Mouse (Mus musculus) megakaryocyte-erythroid progenitor cell, adult 5-6 weeks (primary cell): Measurements from ENCODE around the gene Taar8c. TPM values are rescaled to one million over a fixed set of nuclear protein-coding genes. Genes with fewer than 3 reads are reported as not detected.
"Not testable (repeated sequence)": the region's sequence is repeated elsewhere in the genome, so short reads cannot be mapped to it uniquely, and the experiment has no call there.

ENCODE experiments used
- ATAC-seq: replicated peaks from 2 replicates; pipeline ENCODE4 v1.8.0; 2016; ENCODE audit warnings: mild to moderate bottlenecking, inconsistent platforms; ENCODE audit not compliant: severe bottlenecking, poor library complexity, low FRiP score, low TSS enrichment
- total RNA-seq, 2 experiments: library from RNA; stranded (forward) in 1 of 2; stranded (reverse) in 1 of 2; fragments of 200-1000, 215-1000 nt in 1 of 2; fragments of >200 nt in 1 of 2; fragmentation: Nextera tagmentation in 1 of 2; gene quantifications; 2 replicates each; pipeline ENCODE4 v1.2.3; 2014 to 2017

Gene Taar8c
- not detected in 2 replicates for total RNA-seq (2014; fragmentation: Nextera tagmentation)
- total RNA-seq (2017) = not detected in 2 replicates

GRCm38 (mm10) chr10:24101812-24102211 is at the start of gene Taar8c:
Taar8c (minus strand) TSS chr10:24101912.
- ATAC-seq = not testable (repeated sequence)

- no peak for ATAC-seq
These were observed 48.4 kb upstream of the Taar8c start for GRCm38 (mm10) chr10:24150086-24150485.

- ATAC-seq = peak; percentile 97
These were observed 47.5 kb upstream of the Taar8c start, which contains the start of gene Stx7 for GRCm38 (mm10) chr10:24149135-24149781. Stx7 (plus strand) TSS chr10:24149302.

DNA sequence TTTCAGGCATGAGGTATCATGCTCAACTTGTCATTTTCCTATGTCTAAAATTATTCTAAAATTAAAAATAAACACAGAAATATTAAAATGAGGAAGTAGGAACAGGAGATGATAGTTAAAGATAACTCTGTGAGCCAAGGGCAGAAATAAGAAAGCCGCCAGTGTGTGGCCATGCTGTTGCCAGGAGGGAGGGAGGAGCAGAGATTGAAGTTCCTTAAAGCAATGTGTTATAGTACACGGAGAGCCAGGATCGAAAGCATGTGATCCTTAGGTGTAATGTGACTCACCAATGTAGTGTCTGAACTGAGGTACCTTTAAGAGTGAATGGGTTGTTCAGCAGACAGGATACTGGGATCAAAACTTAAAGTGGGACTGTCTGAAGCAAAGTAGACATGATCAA is 41.0 kb upstream of the Taar8c start:
- ATAC-seq = no peak

DNA sequence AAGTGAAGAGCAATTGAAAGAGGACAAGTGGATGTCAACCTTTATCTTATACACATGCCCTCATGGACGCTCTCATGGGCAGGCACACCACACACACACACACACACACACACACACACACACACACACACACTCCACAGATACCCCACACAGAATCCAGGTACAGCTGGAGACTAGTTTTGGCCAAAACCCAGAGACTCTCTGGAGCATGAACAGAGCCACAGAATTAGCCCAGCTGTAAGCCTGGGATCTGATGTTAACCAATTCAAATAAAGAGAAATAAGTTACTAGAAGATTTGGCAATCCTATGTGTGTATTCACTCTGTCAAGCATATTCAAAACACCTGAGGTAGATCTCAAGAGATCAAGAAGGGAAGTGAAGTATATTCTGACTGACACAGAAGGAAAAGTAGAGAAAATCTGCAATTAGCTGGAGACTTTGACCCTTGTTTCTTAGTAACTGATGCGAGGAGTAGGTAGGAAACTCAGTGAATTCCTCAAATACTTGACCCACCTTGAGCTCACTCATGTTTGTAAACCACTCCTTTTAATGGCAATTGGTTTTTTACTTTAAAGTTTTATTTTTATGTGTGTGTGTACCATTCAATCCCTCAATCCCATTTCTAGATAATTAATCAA is 37.0 kb upstream of the Taar8c start:
- ATAC-seq = no peak

GRCm38 (mm10) chr10:24134071-24134645 is 32.4 kb upstream of the Taar8c start:
- peak; percentile 85 for ATAC-seq

DNA sequence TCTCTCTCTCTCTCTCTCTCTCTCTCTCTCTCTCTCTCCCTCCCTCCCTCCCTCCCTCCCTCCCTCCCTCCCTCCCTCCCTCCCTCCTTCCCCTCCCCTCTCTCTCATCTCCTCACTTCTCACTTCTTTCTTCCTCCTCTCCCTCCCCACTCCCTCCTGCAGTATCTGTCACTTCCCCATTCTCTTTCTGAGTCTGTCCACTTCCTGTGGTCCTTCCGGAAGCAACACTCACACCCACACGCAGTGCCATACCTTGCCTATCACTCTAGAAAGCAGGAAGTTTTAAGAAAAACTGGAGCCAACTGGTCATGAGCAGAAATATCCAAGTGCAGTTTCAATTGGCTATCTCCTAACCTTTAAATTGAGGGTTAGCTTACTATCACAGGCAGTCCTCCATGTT is 31.4 kb upstream of the Taar8c start:
- ATAC-seq = no peak

- ATAC-seq = no peak
These were observed 30.6 kb upstream of the Taar8c start for GRCm38 (mm10) chr10:24132273-24132672.

DNA sequence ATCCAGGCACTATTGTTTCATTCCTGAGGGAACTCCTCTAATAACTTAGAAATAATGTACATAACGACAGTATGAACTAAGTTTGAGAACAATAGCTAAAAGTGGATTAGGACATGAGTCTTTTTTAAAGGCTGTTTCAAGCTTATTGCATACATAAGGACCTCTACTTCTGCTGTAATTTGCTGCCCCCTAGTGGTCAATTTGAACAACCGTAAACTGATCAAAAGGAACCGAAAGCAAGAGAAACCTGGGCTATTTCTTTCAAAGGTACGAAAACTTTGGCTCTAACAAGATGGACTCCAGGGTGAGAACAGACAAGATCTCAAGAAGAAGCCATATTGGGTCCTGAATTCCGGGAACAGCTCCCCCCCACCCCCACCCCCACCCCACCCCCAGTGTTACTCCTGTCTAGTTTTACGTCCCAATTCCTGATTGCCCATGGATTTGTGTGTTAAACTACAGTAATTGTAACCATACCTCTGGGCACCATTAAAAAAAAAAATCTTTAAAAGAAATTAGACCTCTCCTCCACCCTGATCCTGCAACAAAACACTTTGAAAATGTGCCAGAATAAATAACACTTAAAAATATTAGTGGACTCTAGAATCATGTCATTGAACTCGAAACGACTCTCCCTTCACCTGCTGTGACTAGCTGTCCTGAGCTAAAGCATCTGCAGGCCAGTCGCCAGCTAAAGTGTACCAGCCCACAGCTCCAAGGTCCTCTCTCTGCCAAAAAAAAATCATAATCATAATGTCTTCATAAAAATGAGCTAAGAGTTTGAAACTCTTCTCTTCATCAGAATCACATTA is 29.9 kb upstream of the Taar8c start:
- peak; percentile 79 for ATAC-seq

- peak; percentile 74 for ATAC-seq
These were observed 9.5 kb upstream of the Taar8c start for GRCm38 (mm10) chr10:24111116-24111778.

DNA sequence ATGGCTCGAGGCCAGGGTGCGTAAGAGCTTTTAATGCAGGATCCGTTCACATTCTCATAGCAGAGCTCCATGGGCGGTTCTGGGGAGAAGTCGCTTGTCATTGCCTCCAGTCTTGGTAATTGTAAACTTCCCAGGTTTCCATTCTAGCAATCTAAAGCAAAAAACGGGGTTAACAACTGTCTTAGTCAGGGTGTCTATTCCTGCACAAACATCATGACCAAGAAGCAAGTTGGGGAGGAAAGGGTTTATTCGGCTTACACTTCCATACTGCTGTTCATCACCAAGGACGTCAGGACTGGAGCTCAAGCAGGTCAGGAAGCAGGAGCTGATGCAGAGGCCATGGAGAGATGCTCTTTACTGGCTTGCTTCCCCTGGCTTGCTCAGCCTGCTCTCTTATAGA is 7.7 kb upstream of the Taar8c start, which contains the start of gene Taar9:
Gene Taar9, minus strand, starts transcription at position 101 of the 400 bp plus-strand sequence.
- not testable (repeated sequence) for ATAC-seq

DNA sequence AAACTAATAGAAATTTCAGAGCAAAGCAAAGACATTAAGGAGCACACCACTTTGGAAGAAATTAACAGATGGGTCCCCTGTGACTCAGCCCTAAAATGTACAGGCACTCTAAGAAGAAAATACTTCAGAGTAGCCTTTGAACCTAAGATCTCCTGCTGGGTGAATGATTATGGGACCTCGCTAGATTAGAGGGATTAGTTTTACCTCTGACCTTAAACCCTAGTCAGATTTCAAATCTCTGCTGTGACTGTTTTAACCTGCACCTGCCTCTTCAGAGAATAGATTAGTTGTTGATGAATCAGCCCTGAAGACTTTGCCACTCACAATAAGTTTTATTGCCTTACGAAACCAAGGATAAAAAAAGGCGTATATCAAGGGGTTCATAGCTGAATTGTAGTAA is 6.5 kb upstream of the Taar8c start:
- no peak for ATAC-seq

DNA sequence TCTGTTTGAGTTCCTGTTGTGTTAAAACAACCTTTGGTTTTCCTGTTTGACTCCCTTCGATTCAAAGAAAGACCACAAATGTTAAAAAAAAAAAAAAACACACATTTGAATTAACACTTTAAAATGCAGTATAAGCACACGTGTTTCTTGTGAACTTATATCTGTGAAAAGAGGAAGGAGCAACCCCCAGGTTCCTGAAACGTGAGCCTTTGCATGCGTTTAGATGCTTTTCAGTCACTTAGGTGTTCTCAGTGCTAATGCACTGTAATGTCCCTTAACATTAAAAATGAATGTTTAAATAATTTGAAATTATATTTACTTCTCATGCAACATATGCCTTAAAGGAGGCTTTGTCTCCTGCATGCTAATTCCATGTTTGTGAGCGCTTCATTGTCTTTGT is 6.0 kb upstream of the Taar8c start:
- ATAC-seq = no peak

DNA sequence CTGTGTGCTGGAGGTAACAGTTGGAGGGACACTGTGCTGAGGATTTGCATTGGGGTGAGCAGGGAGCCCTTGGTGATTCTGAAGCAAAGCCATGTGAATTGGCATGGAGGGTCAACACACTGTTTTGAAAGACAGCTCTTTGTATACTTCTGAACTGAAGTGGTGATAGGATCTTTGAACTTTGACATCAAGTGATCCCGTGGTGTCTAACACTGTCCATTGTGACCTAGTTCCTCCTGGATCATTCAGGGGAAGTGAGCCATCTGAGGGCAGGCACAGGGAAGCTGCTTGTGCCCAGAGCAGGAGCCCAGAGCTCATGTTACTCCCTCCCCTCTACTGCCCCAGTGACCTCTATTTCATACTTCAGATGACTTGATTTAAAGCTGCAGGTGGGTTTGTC is 1.6 kb upstream of the Taar8c start:
- ATAC-seq = not testable (repeated sequence)

DNA sequence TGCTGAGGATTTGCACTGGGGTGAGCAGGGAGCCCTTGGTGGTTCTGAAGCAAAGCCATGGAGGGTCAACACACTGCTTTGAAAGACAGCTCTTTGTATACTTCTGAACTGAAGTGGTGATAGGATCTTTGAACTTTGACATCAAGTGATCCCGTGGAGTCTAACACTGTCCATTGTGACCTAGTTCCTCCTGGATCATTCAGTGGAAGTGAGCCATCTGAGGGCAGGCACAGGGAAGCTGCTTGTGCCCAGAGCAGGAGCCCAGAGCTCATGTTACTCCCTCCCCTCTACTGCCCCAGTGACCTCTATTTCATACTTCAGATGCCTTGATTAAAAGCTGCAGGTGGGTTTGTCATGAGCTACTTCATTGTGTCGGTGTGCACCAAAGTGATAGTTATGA is 4.7 kb downstream of the Taar8c start:
- not testable (repeated sequence) for ATAC-seq

DNA sequence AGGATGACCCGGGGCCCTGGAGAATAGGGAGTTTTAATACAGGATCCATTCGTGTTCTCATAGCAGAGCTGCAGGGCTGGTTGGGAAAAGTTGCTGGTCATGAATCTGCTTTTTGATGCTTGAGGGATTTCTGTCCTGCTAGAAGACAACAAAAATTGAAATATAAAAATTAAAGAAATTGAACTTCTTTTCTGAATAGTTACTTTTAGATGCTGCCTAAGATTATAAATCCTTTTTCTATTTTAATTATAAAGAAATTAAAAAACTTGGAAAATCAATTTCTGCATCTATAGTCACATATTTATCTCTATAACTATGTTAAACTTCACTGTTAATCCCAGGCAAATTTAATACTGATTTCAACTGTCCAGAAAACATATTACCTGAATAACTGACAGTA is 9.5 kb downstream of the Taar8c start, which contains the start of gene Taar8b:
Gene Taar8b, minus strand, starts transcription at position 101 of the 400 bp plus-strand sequence.
- no peak for ATAC-seq

DNA sequence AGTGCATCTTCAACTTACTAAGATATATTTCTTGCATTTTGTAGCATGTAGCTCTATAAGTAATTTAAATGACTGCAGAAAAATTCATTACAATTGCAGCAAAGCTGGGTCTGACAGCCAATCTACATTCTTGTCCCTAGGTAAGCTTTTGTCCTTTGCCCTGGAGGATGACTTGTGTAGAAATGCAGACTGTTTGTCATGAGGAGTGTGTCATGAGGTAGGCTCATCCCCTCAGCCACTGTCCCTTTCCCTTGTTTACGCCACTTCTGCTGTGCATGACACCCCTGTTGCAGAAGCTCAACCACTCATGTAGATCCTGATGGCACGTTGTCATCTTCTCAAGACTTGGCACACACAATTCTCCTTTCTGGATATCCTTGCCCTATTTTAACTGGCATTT is 14.5 kb downstream of the Taar8c start:
- ATAC-seq = no peak

GRCm38 (mm10) chr10:24086555-24086954 is 15.2 kb downstream of the Taar8c start:
- ATAC-seq = no peak

DNA sequence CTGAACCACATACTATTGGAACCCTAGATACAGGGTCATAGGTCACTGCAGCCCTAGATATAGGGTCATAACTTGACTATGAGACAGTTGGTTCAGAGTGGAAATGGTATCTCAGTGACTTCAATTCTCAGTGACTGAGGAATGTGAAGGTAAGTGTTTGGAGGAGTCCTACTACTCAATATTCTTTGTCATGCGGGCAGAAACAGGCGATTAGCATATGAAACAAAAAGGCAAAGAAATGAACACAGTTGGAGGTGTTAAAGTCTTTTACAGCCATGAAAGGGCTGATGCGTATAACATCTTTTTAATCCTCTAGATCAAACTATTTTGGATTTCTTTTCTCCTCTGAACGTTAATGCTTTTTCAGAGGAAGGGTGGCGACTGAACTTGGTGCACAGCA is 15.8 kb downstream of the Taar8c start:
- ATAC-seq = no peak
